Mouse (Mus musculus) cerebellum, postnatal 10 days (tissue): ENCODE measurements at regions not wholly inside any gene's neighbourhood (a gene's known extent, or its start where the extent isn't known, plus 50 kb on each side); places are given as distances from the start of the nearest gene placed in this dataset.

Experiments used
- DNase-seq, 2 experiments: peaks; one replicate each; pipeline ENCODE4 v3.0.0; 2021; ENCODE audit warnings: mixed read lengths in 2 of 2

GRCm38 (mm10) chr17:7625746-7626145 lies 201.4 kb downstream of the Fndc1 start:
- no peak for DNase-seq

DNA sequence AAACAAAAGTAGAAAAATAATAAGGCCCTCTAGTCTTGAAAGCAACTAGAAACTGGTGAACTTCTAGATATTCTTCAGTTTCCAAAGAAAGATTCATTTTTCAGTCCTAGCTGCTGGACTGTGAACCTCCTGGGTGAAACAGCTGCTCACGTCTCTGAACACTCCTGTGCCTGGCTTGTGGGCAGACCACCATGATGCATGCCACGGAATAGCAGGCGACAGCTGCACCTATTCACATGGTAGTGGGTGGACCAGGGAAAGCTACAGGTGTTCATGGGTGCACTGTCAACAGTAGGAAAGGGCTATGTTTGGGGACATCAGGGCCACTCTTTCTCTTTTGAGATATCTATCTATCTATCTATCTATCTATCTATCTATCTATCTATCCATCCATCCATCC lies 203.7 kb downstream of the Fndc1 start:
- DNase-seq: no peak

DNA sequence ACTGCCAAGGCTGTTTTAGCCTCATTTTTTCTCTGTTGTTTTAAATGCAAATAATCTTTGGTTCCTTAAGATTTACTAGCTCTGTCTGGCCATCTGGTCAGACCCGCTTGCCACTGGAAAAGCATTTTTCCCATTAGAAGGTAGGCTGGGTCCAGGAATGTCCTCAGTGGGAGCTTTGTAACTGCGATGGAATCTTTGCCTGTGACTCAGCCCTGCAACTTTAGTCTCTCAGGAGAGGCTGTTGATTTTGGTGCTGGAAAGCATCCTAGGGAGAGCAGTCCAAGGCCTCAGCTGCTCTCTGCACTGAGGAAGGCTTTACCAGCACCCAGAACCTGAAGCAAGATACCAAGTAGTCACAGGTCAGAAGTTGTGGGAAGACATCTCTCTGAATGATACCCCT lies 205.8 kb downstream of the Fndc1 start:
- no peak for DNase-seq

DNA sequence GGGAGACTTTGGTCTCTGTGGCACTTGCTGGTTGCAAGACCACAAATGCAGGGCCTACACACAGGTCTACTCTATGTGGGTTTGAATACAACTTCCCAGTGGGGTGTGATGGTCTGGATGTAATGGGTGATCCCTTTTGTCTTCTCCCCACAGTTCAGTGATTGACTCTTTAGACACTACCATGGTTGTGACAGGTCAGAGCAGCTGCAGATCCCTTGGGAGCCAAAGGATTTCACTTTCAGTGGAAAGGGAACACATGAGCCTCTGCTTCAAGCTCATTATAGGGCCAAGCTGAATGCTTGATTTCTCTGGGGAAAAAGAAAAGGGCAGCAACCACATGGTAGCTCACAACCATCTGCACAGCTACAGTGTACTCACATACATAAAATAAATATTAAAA lies 206.9 kb downstream of the Fndc1 start:
- no peak for DNase-seq

DNA sequence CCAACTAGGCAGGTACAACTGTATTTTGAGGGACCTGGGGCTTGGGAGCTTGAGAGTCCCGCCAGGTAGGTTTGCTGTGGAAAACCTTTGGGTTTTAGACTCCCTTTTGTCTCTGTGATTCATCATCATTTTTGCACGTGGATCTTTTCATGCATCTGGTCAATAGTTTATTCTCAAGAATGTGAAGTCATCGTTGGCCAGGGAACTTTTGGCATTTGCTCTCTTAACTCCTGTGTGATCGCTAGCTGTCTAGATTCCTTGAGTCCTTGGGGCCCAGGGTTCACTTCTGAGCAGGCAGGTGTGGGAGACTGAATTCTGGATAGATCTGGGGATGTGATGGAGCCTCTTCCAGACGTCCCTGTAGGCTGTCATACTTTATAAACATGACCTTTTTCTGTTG lies 207.5 kb downstream of the Fndc1 start:
- DNase-seq: no peak

GRCm38 (mm10) chr17:7608046-7608445 lies 219.1 kb downstream of the Fndc1 start:
- peak; percentile 7 to 8 for DNase-seq

DNA sequence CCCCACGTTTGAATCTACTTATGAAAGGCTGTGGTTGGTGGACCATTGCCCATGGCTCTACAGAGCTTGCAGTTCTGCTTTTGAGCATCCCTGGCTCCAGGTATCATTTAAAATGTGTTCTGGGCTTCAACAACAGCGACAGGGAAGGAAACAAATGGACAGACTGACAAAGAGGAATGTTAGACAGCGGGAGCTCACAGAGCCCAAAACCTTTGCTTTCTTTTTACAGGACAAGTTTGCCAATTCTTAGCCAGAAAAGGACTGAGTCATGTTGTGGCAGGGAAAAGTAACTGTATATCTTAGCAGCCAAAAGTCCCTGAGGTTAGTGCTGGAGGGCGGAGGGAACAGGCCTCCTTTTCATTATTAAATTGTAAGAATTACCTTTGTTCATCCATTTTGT lies 219.7 kb downstream of the Fndc1 start:
- DNase-seq: no peak

GRCm38 (mm10) chr17:7604813-7605504 lies 219.7 kb upstream of the Unc93a2 start:
- no peak for DNase-seq

- no peak for DNase-seq
Observed at GRCm38 (mm10) chr17:7604096-7604495, 218.8 kb upstream of the Unc93a2 start.

- peak; percentile 15 to 39 for DNase-seq
Observed at GRCm38 (mm10) chr17:7600555-7600954, 215.3 kb upstream of the Unc93a2 start.

GRCm38 (mm10) chr17:7597481-7597880 lies 212.2 kb upstream of the Unc93a2 start:
- no peak for DNase-seq

- DNase-seq: no peak
Observed at GRCm38 (mm10) chr17:7594801-7595200, 209.5 kb upstream of the Unc93a2 start.

DNA sequence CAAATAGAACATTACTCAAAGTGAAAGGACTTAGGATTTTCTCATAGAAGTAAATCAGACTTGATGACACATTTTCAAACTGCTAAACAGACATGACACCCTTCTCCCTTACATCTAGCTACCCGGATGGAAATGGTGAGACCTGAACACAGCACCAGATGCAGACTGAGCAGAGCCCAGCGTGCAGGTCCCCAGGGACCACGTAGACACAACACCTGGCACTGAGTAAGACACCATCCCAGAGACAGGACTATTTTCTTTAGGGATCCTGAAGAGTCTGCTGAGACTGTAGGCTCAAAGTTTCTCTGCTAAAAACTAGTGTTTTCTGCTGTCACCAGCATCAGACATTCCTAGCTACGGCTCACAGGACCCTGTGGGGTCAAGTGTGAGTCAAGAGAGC lies 207.2 kb upstream of the Unc93a2 start:
- DNase-seq: no peak

GRCm38 (mm10) chr17:7582866-7583398 lies 197.7 kb upstream of the Unc93a2 start:
- DNase-seq: no peak

DNA sequence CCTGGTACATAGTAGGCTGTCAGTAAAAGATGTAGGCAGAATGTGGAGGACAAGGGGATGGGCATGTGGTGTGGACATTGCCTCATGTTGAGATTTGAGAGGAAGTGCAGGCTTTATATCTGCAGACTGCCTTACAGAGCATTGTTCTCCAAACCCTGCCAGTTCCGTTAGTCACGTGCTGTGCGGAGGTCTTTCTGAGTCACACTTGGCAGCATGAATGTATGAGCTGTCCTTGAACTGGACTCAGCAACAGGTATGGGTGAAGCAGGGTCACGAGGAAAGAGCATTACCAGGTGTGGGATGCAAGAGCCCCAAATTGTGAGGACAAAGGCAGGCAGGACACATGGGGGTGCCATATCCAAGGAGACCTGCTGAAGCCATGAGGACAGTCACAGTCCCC lies 193.8 kb upstream of the Unc93a2 start:
- no peak for DNase-seq

DNA sequence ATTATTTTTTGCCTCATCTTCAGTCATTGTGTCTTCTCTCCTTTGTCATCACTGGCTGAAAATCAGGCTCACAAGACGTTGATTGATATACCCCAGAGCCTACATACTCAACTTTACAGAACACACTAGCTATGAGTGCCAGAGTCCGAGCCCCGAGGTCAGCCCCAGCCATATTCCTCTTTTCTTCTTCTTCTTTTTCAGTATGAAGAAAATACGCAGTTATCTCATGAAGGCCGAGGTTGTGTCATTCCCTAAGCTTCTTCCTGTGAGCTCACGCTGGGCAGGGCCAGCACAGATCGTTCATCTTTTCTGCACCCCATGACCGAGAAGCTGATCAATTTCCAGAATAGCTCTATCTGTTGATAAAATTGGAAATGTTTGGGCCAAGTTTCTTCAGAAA lies 192.7 kb upstream of the Unc93a2 start:
- DNase-seq: no peak

GRCm38 (mm10) chr17:7577227-7577626 lies 192.0 kb upstream of the Unc93a2 start:
- DNase-seq: peak; percentile 45 to 62

GRCm38 (mm10) chr17:7571481-7571880 lies 186.2 kb upstream of the Unc93a2 start:
- no peak for DNase-seq

DNA sequence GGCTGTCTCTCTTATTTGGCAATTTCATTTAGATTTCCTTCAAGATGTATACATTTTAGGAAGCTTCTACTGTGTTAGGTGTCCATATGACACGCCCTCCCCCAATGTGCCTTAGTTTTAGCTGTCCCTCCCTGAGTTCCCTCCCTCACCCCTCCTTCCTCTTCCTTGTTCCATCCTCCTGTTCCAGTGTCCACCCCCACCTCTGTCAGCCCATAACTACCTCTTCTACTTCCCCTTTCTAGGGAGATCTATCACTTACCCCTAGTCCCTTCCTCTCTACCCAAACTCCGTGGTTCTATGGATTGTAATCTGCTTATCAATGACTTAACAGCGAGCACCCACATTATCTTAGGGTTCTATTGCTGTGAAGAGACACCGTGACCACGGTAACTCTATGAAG lies 183.2 kb upstream of the Unc93a2 start:
- DNase-seq: no peak

DNA sequence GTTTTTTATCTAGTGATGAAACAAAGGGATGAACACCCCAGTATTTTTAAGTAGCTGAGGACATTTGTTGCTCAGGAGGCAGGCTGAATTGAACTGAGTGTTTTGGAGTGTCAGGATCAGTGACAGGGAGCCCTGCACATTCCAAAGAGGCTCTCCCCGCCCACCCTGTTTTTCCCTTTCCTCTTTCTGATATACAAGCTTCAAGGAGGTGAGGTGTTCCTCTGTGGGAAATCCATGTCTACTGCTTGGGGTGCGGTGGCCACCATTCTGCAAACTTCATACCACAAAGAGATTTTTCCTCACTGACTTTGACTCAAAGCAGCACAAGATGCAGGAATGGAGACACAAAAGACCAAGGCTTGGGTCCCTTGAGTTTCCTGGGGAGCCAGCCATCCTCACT lies 180.5 kb upstream of the Unc93a2 start:
- no peak for DNase-seq

DNA sequence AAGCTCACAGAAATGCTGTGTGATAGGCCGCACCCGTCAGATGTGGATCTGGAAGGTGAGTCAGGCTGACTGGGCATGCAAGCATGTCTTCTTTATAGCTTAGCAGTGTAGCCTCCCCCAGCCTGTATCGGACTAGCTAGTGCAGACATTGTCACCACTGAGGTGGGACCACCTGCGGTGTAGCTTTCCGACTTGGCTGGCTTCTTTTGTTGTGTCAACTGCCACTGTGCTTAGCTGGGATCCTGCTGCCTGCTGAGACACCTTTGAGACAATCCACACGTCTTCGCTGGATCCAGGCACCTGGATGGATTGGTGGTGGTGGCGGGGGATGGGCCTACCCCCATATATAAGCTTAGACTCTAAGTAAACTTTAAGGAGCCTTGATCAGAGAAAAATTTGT lies 177.7 kb upstream of the Unc93a2 start:
- no peak for DNase-seq

DNA sequence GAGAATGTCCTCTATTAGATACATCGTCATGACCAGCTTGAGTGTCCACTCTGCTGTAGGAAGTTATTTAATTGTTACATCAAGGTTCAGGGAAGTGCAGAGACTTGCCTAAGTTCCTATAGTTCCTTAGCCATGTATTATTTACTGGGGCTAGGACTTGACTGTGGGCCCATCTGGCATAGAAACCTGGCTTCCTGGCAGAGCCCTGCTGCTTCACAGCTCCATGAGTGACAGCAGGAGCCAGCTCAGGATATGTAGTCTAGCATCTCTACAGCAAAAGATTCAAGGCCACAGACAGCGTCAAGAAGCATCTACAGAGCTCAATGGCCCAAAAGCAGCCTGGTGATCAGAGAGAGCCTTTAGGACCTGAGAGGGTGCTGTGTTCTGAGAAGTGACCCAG lies 163.2 kb upstream of the Unc93a2 start:
- DNase-seq: peak in 1 of 2 experiments; percentile 26

DNA sequence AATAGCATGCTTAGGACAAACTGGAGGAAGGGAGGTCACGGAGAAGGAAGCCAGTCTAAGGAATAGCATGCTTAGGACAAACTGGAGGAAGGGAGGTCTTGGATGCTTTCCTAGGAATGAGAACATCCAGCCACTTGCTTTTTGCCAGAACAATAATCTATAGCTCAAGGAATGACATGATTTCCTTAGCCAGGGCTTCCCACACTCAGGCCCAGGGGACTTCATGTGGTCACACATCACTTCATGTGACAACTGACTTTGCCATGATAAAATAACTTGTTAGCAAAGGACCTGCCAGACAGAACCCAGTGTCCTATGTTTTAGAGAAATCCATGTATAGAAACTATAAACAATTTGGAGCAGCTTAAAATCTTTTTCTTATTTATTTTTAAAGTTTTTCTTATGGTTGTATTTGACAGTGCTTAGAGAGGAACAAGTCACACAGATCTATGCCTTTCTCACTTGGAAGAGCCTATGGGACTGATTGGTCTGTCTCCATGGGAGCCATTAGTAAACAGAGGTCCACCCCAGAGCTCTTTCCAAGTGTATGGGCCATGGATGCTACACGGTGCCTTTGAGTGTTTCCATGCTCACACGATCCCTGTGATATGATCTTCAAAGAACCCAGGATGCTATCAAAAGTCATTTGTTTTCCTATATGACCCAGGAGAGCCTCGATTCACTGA lies 153.3 kb upstream of the Unc93a2 start:
- DNase-seq: no peak

- DNase-seq: no peak
Observed at GRCm38 (mm10) chr17:7537618-7538266, 152.5 kb upstream of the Unc93a2 start.
